Mouse (Mus musculus) small intestine, adult 2 months (tissue): ENCODE data around the gene Skap2. TPM values are rescaled to one million over a fixed set of nuclear protein-coding genes. Genes with fewer than 3 reads are reported as not detected.

ENCODE experiments used
- H3K27ac ChIP-seq: fragments of 200-500 bp; 2 replicates; pipeline ENCODE4 v1.5.1; 2012; ENCODE audit warnings: low read depth, low read length, control low read depth, inconsistent platforms; ENCODE audit not compliant: insufficient read depth
- H3K27me3 ChIP-seq: fragments of 200-500 bp; 2 replicates; pipeline ENCODE4 v1.6.1; 2012; ENCODE audit warnings: mild to moderate bottlenecking, moderate library complexity, low read length, inconsistent platforms; ENCODE audit not compliant: control insufficient read depth, insufficient read depth
- H3K36me3 ChIP-seq: fragments of 200-500 bp; 2 replicates; pipeline ENCODE4 v1.6.1; 2012; ENCODE audit warnings: mild to moderate bottlenecking, low read length, control low read depth, inconsistent platforms; ENCODE audit not compliant: control insufficient read depth, insufficient read depth
- H3K4me1 ChIP-seq: fragments of 200-500 bp; 2 replicates; pipeline ENCODE4 v1.6.1; 2012; ENCODE audit warnings: low read length, inconsistent platforms, mixed read lengths; ENCODE audit not compliant: control insufficient read depth, insufficient read depth, insufficient read length
- H3K4me3 ChIP-seq: fragments of 200-500 bp; 2 replicates; pipeline ENCODE4 v1.5.1; 2012; ENCODE audit warnings: low read depth, mild to moderate bottlenecking, control low read depth, inconsistent platforms, low read length, moderate library complexity
- CTCF ChIP-seq: fragments of 200-500 bp; IDR thresholded peaks from 2 replicates; pipeline ENCODE4 v1.5.1; 2012; ENCODE audit warnings: low read depth, mild to moderate bottlenecking, control low read depth, inconsistent platforms, low read length, moderate library complexity, mixed read lengths; ENCODE audit not compliant: insufficient replicate concordance, insufficient read length; ENCODE audit errors: extremely low read depth
- POLR2A ChIP-seq: fragments of 200-500 bp; IDR thresholded peaks from 2 replicates; pipeline ENCODE4 v1.6.1; 2012; ENCODE audit warnings: low read depth, mild to moderate bottlenecking, control low read depth, inconsistent platforms, low read length, moderate library complexity
- WGBS: fragments of 180-500 bp; shearing (Covaris S2); methylation state at CpG from one replicate; pipeline ENCODE4 v1.1.7; 2018; 5-methylcytosine and 5-hydroxymethylcytosine counted together
- polyA plus RNA-seq: library from polyadenylated mRNA; depleted of rRNA; stranded (reverse); fragments of >200 nt; gene quantifications from 2 replicates; pipeline ENCODE4 v1.2.3, GENCODE M21; 2012

The Skap2 gene
- polyA plus RNA-seq, 1 experiment = 6.5 TPM

GRCm38 (mm10) chr6:51921831-51922230 is 90.5 kb downstream of the Skap2 start:
- Histone ChIP-seq H3K27ac (no peak overlapping the region), H3K4me3 (no peak overlapping the region), H3K27me3 (no peaks in the 10 kb centered on the region), H3K36me3 (peaks cover 3% of the 10 kb centered on the region; the same call in 1 of the 2 replicates), H3K4me1 (no peaks in the 10 kb centered on the region)
- WGBS = 84% methylated on average over 4 of the region's 4 CpGs
- TF ChIP-seq CTCF = no peak
- no peak for TF ChIP-seq POLR2A

DNA sequence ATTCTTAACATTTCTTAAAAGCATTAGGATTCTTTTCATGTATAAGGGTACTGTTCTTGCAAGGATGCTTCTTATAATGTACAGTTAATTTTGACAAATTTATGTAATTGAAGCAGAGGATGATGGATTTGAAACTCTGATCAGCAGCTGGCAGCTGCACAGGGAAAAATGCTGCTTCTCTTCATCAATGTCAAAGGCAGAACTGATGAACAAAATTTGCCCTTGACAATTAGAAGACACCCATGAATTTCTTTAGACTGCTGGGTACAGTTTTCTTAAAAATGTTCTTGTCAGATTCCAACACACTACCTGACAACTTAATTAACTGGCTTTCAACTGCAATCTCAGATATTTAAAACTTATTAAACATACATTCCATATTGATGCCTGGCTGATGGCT is 103.9 kb downstream of the Skap2 start:
- Histone ChIP-seq H3K36me3 (peaks cover 5% of the 10 kb centered on the region), H3K27me3 (no peaks in the 10 kb centered on the region), H3K4me1 (no peaks in the 10 kb centered on the region), H3K27ac (no peak overlapping the region), H3K4me3 (no peak overlapping the region)
- no peak for TF ChIP-seq POLR2A
- TF ChIP-seq CTCF = no peak

- H3K4me1 ChIP-seq = no peaks in the 10 kb centered on the region
- no peaks in the 10 kb centered on the region for H3K27me3 ChIP-seq
- 71% methylated on average over 4 of the region's 4 CpGs for WGBS
- no peak overlapping the region for H3K27ac ChIP-seq
- no peak for TF ChIP-seq POLR2A
- no peak for TF ChIP-seq CTCF
- no peak overlapping the region for H3K4me3 ChIP-seq
- peaks cover 5% of the 10 kb centered on the region for H3K36me3 ChIP-seq
Observed at GRCm38 (mm10) chr6:51905659-51906058, 106.7 kb downstream of the Skap2 start.

- TF ChIP-seq POLR2A (no peak), CTCF (no peak)
Observed at GRCm38 (mm10) chr6:51901544-51901943, 110.8 kb downstream of the Skap2 start.

DNA sequence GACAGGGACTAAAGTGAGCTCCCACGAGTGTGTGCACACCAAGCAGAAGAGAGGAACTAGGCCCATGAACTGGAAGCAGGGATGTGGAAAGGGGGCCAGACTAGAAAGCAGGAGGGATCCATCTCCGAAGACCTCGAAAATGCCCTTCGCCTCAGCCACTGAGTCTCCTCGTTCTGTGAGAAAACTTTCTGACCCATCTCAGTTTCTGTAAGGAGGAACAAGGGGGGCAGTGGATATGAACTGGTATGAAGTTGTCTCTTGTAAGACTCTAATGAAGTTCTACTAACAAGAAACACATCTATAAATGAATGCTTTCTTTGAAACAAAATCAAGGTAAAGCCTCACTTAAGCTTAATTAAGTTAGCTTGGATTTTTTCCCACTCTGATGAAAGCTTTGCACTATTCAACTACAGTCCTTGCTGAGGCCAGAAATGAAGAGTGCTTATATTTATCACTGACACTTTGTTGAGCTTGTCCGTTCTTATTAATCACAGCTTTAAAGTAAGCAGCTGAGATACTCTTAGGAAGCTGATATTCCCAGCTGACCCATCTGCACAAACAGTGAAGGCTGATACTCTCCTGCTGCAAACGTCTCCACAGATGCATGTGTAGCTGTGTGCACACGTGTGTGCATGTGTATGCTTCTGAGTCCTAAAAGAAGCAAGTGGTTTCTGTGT is 113.9 kb downstream of the Skap2 start:
- WGBS = 70% methylated on average over 8 of the region's 8 CpGs
- Histone ChIP-seq H3K27me3 (no peaks in the 10 kb centered on the region), H3K4me3 (no peak overlapping the region), H3K36me3 (no peaks in the 10 kb centered on the region), H3K27ac (no peak overlapping the region), H3K4me1 (no peaks in the 10 kb centered on the region)
- TF ChIP-seq CTCF (no peak), POLR2A (no peak)

More at GRCm38 (mm10) chr6:51901544-51901943, 110.8 kb downstream of the Skap2 start:
- Histone ChIP-seq H3K4me1 (no peaks in the 10 kb centered on the region), H3K27ac (no peak overlapping the region), H3K36me3 (no peaks in the 10 kb centered on the region), H3K27me3 (no peaks in the 10 kb centered on the region), H3K4me3 (no peak overlapping the region)
- 90% methylated on average over 1 of the region's 1 CpGs for WGBS

DNA sequence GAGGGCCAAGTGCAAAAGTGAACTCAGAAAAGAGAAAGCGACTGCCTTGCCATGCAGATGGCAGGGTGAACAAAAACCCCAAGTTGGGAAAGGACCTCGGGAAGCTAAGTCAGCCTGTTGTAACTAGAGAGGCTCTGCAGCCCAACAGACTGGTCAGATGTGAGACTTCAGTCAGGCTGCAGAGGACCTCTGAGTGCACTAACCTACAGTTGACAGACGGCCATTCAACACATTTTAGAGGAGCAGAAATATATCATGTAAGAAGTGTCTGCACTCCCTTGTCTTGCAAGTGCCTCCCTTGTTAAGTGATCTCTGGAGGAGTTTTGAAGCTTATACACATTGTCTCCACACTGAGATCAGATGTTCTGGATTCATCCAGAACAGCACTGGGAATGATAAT is 116.6 kb downstream of the Skap2 start:
- 86% methylated on average over 3 of the region's 3 CpGs for WGBS
- Histone ChIP-seq H3K27me3 (no peaks in the 10 kb centered on the region), H3K4me3 (no peak overlapping the region), H3K27ac (no peak overlapping the region), H3K36me3 (no peaks in the 10 kb centered on the region), H3K4me1 (no peaks in the 10 kb centered on the region)
- TF ChIP-seq POLR2A (no peak), CTCF (no peak)

DNA sequence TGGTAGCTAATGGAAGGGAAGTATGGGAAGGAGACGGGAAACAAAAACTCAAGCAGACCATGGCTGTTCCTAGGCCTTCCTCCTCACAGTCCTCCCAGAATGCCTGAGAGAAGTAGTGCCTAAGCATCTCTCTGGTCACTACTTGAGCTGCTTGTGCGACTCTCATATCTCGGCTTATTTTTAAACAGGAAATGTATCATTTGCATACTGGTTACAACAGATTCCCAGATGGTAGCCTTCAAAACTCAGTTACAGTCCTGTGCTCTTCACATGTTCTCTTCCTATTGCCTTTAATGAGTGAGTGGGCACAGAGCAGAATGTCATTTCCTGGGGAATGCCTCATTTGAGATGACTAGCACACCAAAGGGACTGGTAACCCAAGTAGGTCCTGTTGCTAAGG is 117.6 kb downstream of the Skap2 start:
- Histone ChIP-seq H3K4me3 (no peak overlapping the region), H3K36me3 (no peaks in the 10 kb centered on the region), H3K4me1 (no peaks in the 10 kb centered on the region), H3K27ac (no peak overlapping the region), H3K27me3 (no peaks in the 10 kb centered on the region)
- TF ChIP-seq POLR2A (no peak), CTCF (no peak)
- WGBS = 76% methylated on average over 3 of the region's 3 CpGs

GRCm38 (mm10) chr6:51890356-51890755 is 122.0 kb downstream of the Skap2 start:
- Histone ChIP-seq H3K4me1 (no peaks in the 10 kb centered on the region), H3K27ac (no peak overlapping the region), H3K36me3 (no peaks in the 10 kb centered on the region), H3K4me3 (no peak overlapping the region), H3K27me3 (no peaks in the 10 kb centered on the region)
- WGBS = 80% methylated on average over 5 of the region's 5 CpGs
- no peak for TF ChIP-seq POLR2A
- TF ChIP-seq CTCF = no peak
